Mouse (Mus musculus) liver, embryonic 14.5 days (tissue): ENCODE measurements around the gene Wdr48.

Experiments
- CTCF ChIP-seq: IDR thresholded peaks from 2 replicates; pipeline ENCODE4 v1.5.1; 2016; ENCODE audit warnings: antibody characterized with exemption, low read depth, control low read depth
- EP300 ChIP-seq: IDR thresholded peaks from 2 replicates; pipeline ENCODE4 v1.6.1; 2016; ENCODE audit warnings: antibody characterized with exemption, low read depth

GRCm38 (mm10) chr9:119937005-119937773, 42.5 kb downstream of the Wdr48 start, which contains the start of the genes Gorasp1 and Ttc21a:
- TF ChIP-seq CTCF (no peak), EP300 (no peak)
